Mouse (Mus musculus) forebrain, embryonic 16.5 days (tissue): Measurements from ENCODE around the gene Oaf. TPM values are rescaled to one million over a fixed set of nuclear protein-coding genes. Genes with fewer than 3 reads are reported as not detected.

Source experiments
- ATAC-seq: fragments of 200-750 bp; cut with Nextera tagmentation; 2 replicates; pipeline ENCODE4 v1.8.0; 2017; ENCODE audit warnings: mild to moderate bottlenecking, moderate library complexity
- H3K27ac ChIP-seq: fragments of 300-500 bp; sonication (generic); 2 replicates; pipeline ENCODE4 v1.5.1; 2014; ENCODE audit warnings: low read length, control low read depth
- H3K27me3 ChIP-seq: fragments of 300-500 bp; sonication (generic); replicated peaks from 2 replicates; pipeline ENCODE4 v1.6.1; 2014; ENCODE audit warnings: low read length; ENCODE audit not compliant: control insufficient read depth, insufficient read depth
- H3K36me3 ChIP-seq: fragments of 300-500 bp; sonication (generic); 2 replicates; pipeline ENCODE4 v1.6.1; 2014; ENCODE audit not compliant: control insufficient read depth, insufficient read depth
- H3K4me1 ChIP-seq: fragments of 300-500 bp; sonication (generic); replicated peaks from 2 replicates; pipeline ENCODE4 v1.6.1; 2014; ENCODE audit warnings: low read length; ENCODE audit not compliant: control insufficient read depth, insufficient read depth
- H3K4me2 ChIP-seq: fragments of 300-500 bp; sonication (generic); 2 replicates; pipeline ENCODE4 v1.6.1; 2014; ENCODE audit warnings: mild to moderate bottlenecking, low read length, control low read depth
- H3K4me3 ChIP-seq: fragments of 300-500 bp; sonication (generic); replicated peaks from 2 replicates; pipeline ENCODE4 v1.5.1; 2014; ENCODE audit warnings: mild to moderate bottlenecking, low read length, control low read depth
- H3K9ac ChIP-seq: fragments of 300-500 bp; sonication (generic); replicated peaks from 2 replicates; pipeline ENCODE4 v1.6.1; 2014; ENCODE audit warnings: low read depth, low read length, control low read depth
- H3K9me3 ChIP-seq: fragments of 300-500 bp; sonication (generic); 2 replicates; pipeline ENCODE4 v1.6.1; 2016; ENCODE audit warnings: low read length; ENCODE audit not compliant: control insufficient read depth
- WGBS: fragments of 180-500 bp; shearing (Covaris S2); extraction: QIAGEN DNeasy Blood & Tissue Kit; methylation state at CpG from one replicate; pipeline ENCODE4 v1.1.7; 2014; 5-methylcytosine and 5-hydroxymethylcytosine counted together
- polyA plus RNA-seq: library from polyadenylated mRNA; unstranded; fragments of >200 nt; fragmentation: Nextera tagmentation; extraction: Ambion mirVana; gene quantifications from 2 replicates; pipeline ENCODE4 v1.2.1, GENCODE M21; 2015

Gene Oaf
- polyA plus RNA-seq, 1 experiment from 2014 or later = 5.7 TPM

GRCm38 (mm10) chr9:43179614-43180013, 60.1 kb downstream of the Oaf start:
- Histone ChIP-seq H3K27me3 (no peaks in the 10 kb centered on the region), H3K36me3 (no peaks in the 10 kb centered on the region), H3K4me2 (no peak overlapping the region), H3K4me3 (no peak overlapping the region), H3K4me1 (no peaks in the 10 kb centered on the region), H3K27ac (no peak overlapping the region), H3K9ac (no peak overlapping the region), H3K9me3 (no peaks in the 10 kb centered on the region)
- ATAC-seq = no peak
- 70% methylated on average over 5 of the region's 5 CpGs for whole genome bisulfite sequencing

- ATAC-seq = no peak
- Histone ChIP-seq H3K9me3 (no peaks in the 10 kb centered on the region), H3K9ac (no peak overlapping the region), H3K4me2 (no peak overlapping the region), H3K27ac (no peak overlapping the region), H3K36me3 (no peaks in the 10 kb centered on the region), H3K4me1 (no peaks in the 10 kb centered on the region), H3K4me3 (no peak overlapping the region), H3K27me3 (no peaks in the 10 kb centered on the region)
- WGBS = 56% methylated on average over 7 of the region's 7 CpGs
Observed at GRCm38 (mm10) chr9:43178172-43178571, 61.5 kb downstream of the Oaf start.

Other genes with a start within 250 kb of the Oaf start
- 15.8 and 20.5 TPM in 2 replicates for gene Arhgef12, start 132.7 kb downstream of the Oaf start, polyA plus RNA-seq
- gene Tmem136, start 123.3 kb downstream of the Oaf start, polyA plus RNA-seq = 10.5 and 12.6 TPM in 2 replicates
- gene Pou2f3, start 29.5 kb downstream of the Oaf start, polyA plus RNA-seq = not detected in 2 replicates
- 0.17 TPM in 1 of 2 replicates, not detected in the other for gene Trim29, start 70.9 kb upstream of the Oaf start, polyA plus RNA-seq